Mouse (Mus musculus) CH12.LX (cell line): Measurements from ENCODE around the gene Fam117a.

Source experiments
- BHLHE40 ChIP-seq: IDR thresholded peaks from 2 replicates; pipeline ENCODE4 v1.6.1; 2011; ENCODE audit warnings: mild to moderate bottlenecking, low read depth, low read length, improper control_type of control experiment
- MAFK ChIP-seq: IDR thresholded peaks from 2 replicates; pipeline ENCODE4 v1.6.1; 2011; ENCODE audit warnings: low read length, improper control_type of control experiment; ENCODE audit not compliant: insufficient replicate concordance
- NELFE ChIP-seq: IDR thresholded peaks from 2 replicates; pipeline ENCODE4 v1.6.1; 2011; ENCODE audit warnings: low read depth, low read length, improper control_type of control experiment

- no peak for TF ChIP-seq NELFE
- TF ChIP-seq BHLHE40 = no peak
- no peak for TF ChIP-seq MAFK
These were observed 27.6 kb downstream of the Fam117a start for GRCm38 (mm10) chr11:95364388-95364787.
